Mouse (Mus musculus): ENCODE measurements at regions not wholly inside any gene's neighbourhood (a gene's known extent, or its start where the extent isn't known, plus 50 kb on each side); places are given as distances from the start of the nearest gene placed in this dataset.

GRCm38 (mm10) chr2:128334757-128335500 lies 209.1 kb downstream of the Bcl2l11 start:
- CTCF ChIA-PET: no interaction called here

- CTCF ChIA-PET: interaction anchor here (0.5 kb wide), 1 partner anchor 80 kb away, joined by 3 read pairs; no protein-coding TSS in a partner anchor
Observed at GRCm38 (mm10) chr2:128337192-128337591, 211.4 kb downstream of the Bcl2l11 start.

- CTCF ChIA-PET: no interaction called here
Observed at GRCm38 (mm10) chr2:128337791-128338190, 212.0 kb downstream of the Bcl2l11 start.

GRCm38 (mm10) chr2:128338474-128338873 lies 212.6 kb downstream of the Bcl2l11 start:
- CTCF ChIA-PET: no interaction called here

- CTCF ChIA-PET: no interaction called here
Observed at GRCm38 (mm10) chr2:128339061-128339642, 213.3 kb downstream of the Bcl2l11 start.

- CTCF ChIA-PET: no interaction called here
Observed at GRCm38 (mm10) chr2:128339643-128340487, 214.0 kb downstream of the Bcl2l11 start.

- CTCF ChIA-PET: no interaction called here
Observed at GRCm38 (mm10) chr2:128340631-128341240, 214.9 kb downstream of the Bcl2l11 start.

- CTCF ChIA-PET: no interaction called here
Observed at GRCm38 (mm10) chr2:128342212-128342611, 216.4 kb downstream of the Bcl2l11 start.

- CTCF ChIA-PET: interaction anchor here (0.6 kb wide), 1 partner anchor 1662 kb away, joined by 9 read pairs; no protein-coding TSS in a partner anchor
Observed at GRCm38 (mm10) chr2:128345557-128345956, 219.7 kb downstream of the Bcl2l11 start.

GRCm38 (mm10) chr2:128348556-128348955 lies 222.7 kb downstream of the Bcl2l11 start:
- CTCF ChIA-PET: no interaction called here

GRCm38 (mm10) chr2:128351405-128351804 lies 225.6 kb downstream of the Bcl2l11 start:
- CTCF ChIA-PET: no interaction called here

- CTCF ChIA-PET: no interaction called here
Observed at GRCm38 (mm10) chr2:128352533-128352932, 226.7 kb downstream of the Bcl2l11 start.

- CTCF ChIA-PET: no interaction called here
Observed at GRCm38 (mm10) chr2:128353457-128353856, 227.6 kb downstream of the Bcl2l11 start.

GRCm38 (mm10) chr2:128356326-128356725 lies 230.5 kb downstream of the Bcl2l11 start:
- CTCF ChIA-PET: interaction anchor here (0.6 kb wide), 1 partner anchor 16 kb away, joined by 5 read pairs; no protein-coding TSS in a partner anchor

- CTCF ChIA-PET: no interaction called here
Observed at GRCm38 (mm10) chr2:128359106-128359505, 231.9 kb upstream of the Spdye4c start.

- CTCF ChIA-PET: no interaction called here
Observed at GRCm38 (mm10) chr2:128360517-128360916, 230.5 kb upstream of the Spdye4c start.

- CTCF ChIA-PET: no interaction called here
Observed at GRCm38 (mm10) chr2:128361436-128361835, 229.6 kb upstream of the Spdye4c start.

- CTCF ChIA-PET: no interaction called here
Observed at GRCm38 (mm10) chr2:128364161-128364560, 226.8 kb upstream of the Spdye4c start.

- CTCF ChIA-PET: no interaction called here
Observed at GRCm38 (mm10) chr2:128365004-128365403, 226.0 kb upstream of the Spdye4c start.

- CTCF ChIA-PET: no interaction called here
Observed at GRCm38 (mm10) chr2:128365775-128366174, 225.2 kb upstream of the Spdye4c start.

GRCm38 (mm10) chr2:128367266-128368150 lies 223.5 kb upstream of the Spdye4c start:
- CTCF ChIA-PET: no interaction called here

Measured in spleen, embryonic (tissue).